Comparison of ENCODE assay signal across 15 mouse cellular contexts in genomic region chr6:140559411-140559810, GRCm38 (mm10).
"Had no signal": no experiment of that assay in that cellular context is flagged by ENCODE, and none has a peak within 500 bp of the region (broad histone marks: within the 10 kb centered on the region; RNA-seq: fewer than 3 reads in every experiment).

No protein-coding gene starts in this region.

- H3K4me1 ChIP-seq: kidney, embryonic 15.5 days; midbrain, embryonic 12.5 days; neural tube, embryonic 12.5 days had no signal

- H3K4me2 ChIP-seq: kidney, embryonic 15.5 days; limb, embryonic 13.5 days; lung, embryonic 14.5 days; midbrain, embryonic 12.5 days; neural tube, embryonic 12.5 days had no signal

- ATAC-seq: intestine, embryonic 16.5 days had no signal

- H3K9ac ChIP-seq: kidney, embryonic 15.5 days; limb, embryonic 13.5 days; liver, embryonic 14.5 days; lung, embryonic 14.5 days; midbrain, embryonic 12.5 days; neural tube, embryonic 12.5 days had no signal

- H3K27me3 ChIP-seq: kidney, embryonic 15.5 days; limb, embryonic 13.5 days; midbrain, embryonic 12.5 days; neural tube, embryonic 12.5 days had no signal

- H3K4me3 ChIP-seq: kidney, embryonic 15.5 days; limb, embryonic 13.5 days; midbrain, embryonic 12.5 days; myocyte; neural tube, embryonic 12.5 days had no signal

- DNase-seq: kidney, adult 2 months; kidney, postnatal 14 days; left cerebral cortex, postnatal 4 days; lung, embryonic 14.5 days; retina, postnatal 1 day; thymus, adult 2 months; thymus, postnatal 25 days had no signal

- H3K36me3 ChIP-seq: neural tube, embryonic 12.5 days had no signal

- H3K9me3 ChIP-seq: kidney, embryonic 15.5 days; limb, embryonic 13.5 days; midbrain, embryonic 12.5 days; neural tube, embryonic 12.5 days had no signal

- H3K27ac ChIP-seq: kidney, embryonic 15.5 days; limb, embryonic 13.5 days; liver, embryonic 14.5 days; midbrain, embryonic 12.5 days; neural tube, embryonic 12.5 days; stomach, postnatal 0 days had no signal
